Mouse (Mus musculus) 416B (cell line): ENCODE measurements at regions not wholly inside any gene's neighbourhood (a gene's known extent, or its start where the extent isn't known, plus 50 kb on each side); places are given as distances from the start of the nearest gene placed in this dataset.

Experiments
- DNase-seq: peaks from one replicate; pipeline ENCODE4 v3.0.0; 2011; ENCODE audit warnings: low read depth

DNA sequence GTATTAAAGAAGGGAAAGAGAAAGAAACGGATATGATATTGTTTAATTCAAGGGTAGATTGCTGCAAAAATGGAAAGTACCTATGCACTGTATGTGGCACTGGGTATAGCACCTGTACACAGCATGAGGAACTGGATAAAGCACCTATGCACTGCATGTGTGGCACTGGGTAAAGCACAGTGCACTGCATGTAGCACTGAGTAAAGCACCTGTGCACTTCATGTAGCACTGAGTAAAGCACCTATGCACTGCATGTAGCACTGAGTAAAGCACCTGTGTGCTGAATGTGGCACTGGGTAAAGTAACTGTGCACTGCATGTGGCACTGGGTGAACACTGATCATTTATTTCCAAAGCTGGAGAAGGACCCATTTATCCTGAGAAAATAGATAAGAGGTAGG lies 280.2 kb upstream of the Fam49a start:
- DNase-seq = no peak

DNA sequence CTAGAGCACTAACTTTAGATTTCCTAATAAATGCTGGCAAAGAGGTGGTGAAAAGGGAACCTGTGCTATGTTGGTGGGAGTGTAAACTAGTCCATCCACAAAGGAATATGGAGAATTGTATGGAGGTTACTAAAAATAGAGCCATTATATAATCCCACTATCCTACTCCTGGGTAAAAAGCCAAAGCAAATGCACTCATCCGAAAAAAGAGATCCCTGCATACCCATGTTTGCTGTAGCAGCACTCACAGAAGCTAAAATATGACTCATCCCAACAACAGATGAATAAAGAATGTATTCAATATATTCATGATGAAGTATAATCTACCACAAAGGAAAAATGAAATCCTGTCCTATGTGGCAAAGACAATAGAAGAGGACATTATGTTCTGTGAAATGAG lies 268.4 kb upstream of the Fam49a start:
- no peak for DNase-seq

DNA sequence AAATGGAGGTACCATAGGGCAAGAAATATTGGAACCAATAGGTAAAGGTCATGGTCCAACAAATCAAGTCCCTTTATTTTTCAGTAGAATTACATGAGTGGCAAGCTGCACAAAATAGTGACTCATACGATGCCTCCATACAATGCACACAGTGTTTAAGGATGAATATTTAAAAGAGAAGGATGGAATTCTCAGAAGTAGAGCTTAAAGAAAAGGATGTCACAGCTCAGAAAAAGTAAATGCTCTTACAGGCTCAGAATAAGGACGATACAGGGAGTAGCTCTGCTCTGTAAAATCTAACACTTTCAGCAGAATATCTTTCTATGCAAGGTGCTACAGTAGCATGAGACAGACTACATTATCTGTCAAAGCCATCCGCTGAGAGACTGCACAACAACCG lies 262.7 kb upstream of the Fam49a start:
- DNase-seq = no peak

- DNase-seq = no peak
These were observed 259.5 kb upstream of the Fam49a start for GRCm38 (mm10) chr12:12002414-12002813.

- DNase-seq = no peak
These were observed 251.3 kb upstream of the Fam49a start for GRCm38 (mm10) chr12:12010592-12010991.

- no peak for DNase-seq
These were observed 238.0 kb upstream of the Fam49a start for GRCm38 (mm10) chr12:12023819-12024470.

- no peak for DNase-seq
These were observed 231.8 kb upstream of the Fam49a start for GRCm38 (mm10) chr12:12030039-12030550.

- no peak for DNase-seq
These were observed 227.4 kb upstream of the Fam49a start for GRCm38 (mm10) chr12:12034521-12034920.

- DNase-seq = no peak
These were observed 222.7 kb upstream of the Fam49a start for GRCm38 (mm10) chr12:12039217-12039616.

GRCm38 (mm10) chr12:12062215-12062614 lies 199.7 kb upstream of the Fam49a start:
- no peak for DNase-seq

- DNase-seq = no peak
These were observed 198.0 kb upstream of the Fam49a start for GRCm38 (mm10) chr12:12063910-12064309.

- no peak for DNase-seq
These were observed 197.5 kb upstream of the Fam49a start for GRCm38 (mm10) chr12:12064395-12064794.

GRCm38 (mm10) chr12:12088338-12088737 lies 173.6 kb upstream of the Fam49a start:
- peak; percentile 10 for DNase-seq
